Mouse (Mus musculus): Measurements from ENCODE around the gene 1110051M20Rik.

1110051M20Rik gene

GRCm38 (mm10) chr2:91306589-91306988 is 137.9 kb downstream of the 1110051M20Rik start:
- no peak for DNase-seq (ENCODE audit: low read depth, low spot score)

- no peak for DNase-seq (ENCODE audit: low read depth, low spot score)
These were observed 138.6 kb downstream of the 1110051M20Rik start for GRCm38 (mm10) chr2:91305926-91306325.

DNA sequence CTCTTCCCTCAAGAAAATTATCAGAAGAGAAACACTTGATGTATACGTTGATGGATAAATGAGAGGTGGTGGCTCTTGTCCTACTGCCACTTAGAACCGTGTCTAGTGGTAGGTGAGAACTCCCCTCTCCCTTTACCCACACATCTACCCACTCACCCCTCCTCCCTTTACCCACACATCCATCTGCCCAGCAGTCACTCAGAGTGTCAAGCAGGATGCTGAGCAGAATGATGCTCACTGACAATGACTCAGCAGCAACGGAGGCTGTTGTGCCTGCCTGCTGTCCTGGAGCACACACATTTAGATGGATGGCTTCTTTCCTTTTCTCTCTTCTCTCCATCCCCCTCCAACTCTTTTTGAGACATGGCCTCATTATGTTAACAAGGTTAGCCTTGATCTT is 141.7 kb downstream of the 1110051M20Rik start:
- DNase-seq (ENCODE audit: low read depth, low spot score), result no peak

- DNase-seq (ENCODE audit: low read depth, low spot score), result no peak
These were observed 142.7 kb downstream of the 1110051M20Rik start for GRCm38 (mm10) chr2:91301836-91302235.

GRCm38 (mm10) chr2:91300784-91301183 is 143.7 kb downstream of the 1110051M20Rik start:
- no peak for DNase-seq (ENCODE audit: low read depth, low spot score)

DNA sequence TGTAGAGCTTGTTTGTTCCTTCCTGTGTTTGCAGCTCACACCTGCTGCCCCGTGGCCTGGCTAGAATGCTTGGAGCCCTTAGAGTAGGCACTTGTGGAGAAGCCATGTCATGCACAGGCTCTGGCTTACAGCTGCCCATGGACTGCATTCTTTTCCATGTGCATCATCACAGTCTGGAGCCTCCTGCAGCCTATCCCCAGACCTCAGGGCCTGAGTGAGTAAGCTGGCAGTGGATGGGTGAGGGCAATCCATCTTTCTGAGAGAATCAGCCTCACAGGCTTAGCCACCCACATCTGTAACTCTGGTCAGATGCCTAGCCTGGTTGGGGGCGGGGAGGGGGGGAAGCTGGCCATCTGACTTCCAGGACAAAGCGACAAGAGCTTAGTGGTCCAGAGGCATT is 145.3 kb downstream of the 1110051M20Rik start:
- DNase-seq (ENCODE audit: low read depth, low spot score), result no peak

- DNase-seq (ENCODE audit: low read depth, low spot score), result no peak
These were observed 148.6 kb downstream of the 1110051M20Rik start for GRCm38 (mm10) chr2:91295895-91296294.

- DNase-seq (ENCODE audit: low read depth, low spot score), result no peak
These were observed 150.3 kb downstream of the 1110051M20Rik start for GRCm38 (mm10) chr2:91294226-91294625.

DNA sequence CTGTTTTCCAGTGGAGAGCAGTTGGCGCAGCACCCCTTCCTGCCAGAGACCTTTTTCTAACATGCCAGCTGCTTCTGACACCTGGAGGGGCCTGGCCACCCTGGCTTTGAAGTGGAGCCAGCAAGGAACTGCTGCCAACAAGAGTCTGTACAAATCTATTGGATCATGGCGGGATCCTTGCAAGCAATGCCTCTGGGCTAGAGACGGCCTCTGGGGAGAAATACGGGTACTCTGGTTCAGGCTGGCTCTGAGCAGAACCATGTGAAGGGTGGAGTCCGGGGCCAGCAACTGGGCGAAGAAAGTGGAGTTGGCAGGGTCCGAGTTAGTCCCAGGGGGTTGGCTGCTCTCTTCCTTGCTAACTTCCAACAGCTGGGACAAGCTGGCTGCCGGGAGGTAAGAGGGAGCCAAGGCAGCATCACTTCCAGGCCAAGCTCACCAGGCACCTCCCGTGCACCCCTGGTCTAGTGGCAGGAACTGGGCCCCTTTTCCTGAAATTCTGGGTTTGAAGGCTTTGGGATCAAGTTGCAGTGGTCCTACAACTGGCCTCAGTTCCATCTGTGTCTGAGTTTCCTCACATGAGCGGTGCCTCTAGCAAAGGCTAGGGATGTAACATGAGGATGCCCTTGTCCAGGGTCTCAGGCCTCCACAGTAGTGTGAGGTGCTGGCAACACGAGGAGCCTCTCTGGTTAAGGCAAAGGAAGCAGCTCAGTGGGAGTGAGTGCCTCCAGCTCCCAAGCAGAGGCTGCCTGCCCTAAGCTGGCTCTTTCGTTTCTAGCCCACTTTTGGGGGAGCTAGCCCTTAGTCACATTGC is 153.1 kb downstream of the 1110051M20Rik start:
- DNase-seq (ENCODE audit: low read depth, low spot score), result no peak

GRCm38 (mm10) chr2:91287563-91287962 is 156.9 kb downstream of the 1110051M20Rik start:
- DNase-seq (ENCODE audit: low read depth, low spot score), result no peak

GRCm38 (mm10) chr2:91285885-91286505 is 158.5 kb downstream of the 1110051M20Rik start:
- DNase-seq (ENCODE audit: low read depth, low spot score), result no peak

DNA sequence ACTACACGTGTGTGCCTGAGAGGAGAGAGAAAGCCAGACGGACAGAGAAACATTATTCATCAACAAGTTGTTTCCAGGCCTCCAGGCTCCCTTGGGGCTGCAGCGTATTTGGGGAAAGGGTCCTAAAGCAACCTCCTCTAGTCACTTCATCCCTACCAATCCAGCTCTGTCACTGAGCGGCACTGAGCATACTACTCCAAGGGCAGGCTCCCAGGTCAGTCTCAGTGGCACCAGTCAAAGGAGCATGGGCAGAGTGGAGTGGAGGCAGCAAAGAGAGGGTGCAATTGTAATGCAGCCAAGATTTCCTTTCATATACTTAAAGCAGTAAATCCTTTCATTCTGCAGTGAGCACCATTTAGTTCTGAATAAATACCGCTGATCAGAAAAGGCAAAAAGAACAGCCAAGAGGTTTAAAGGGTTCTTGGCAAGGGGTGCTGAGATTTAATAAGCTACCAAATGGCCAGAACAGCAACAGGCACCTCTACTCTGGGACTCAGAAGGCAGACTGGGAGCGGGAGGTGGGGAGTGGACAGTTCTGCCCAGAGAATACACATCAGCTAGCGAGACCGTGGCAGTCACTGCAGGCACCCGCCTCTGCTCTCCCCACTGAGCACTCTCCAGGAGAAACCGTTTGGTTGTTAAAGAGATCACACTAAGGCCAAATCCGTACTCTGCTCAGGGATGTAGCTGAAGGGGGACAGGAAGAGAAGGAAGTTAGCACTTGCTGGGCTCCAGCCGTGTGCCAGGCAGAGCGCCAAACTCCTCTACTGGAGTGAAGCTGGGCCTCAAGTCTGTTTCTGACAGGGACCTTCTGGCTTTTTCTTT is 159.9 kb downstream of the 1110051M20Rik start:
- DNase-seq (ENCODE audit: low read depth, low spot score), result no peak

GRCm38 (mm10) chr2:91283972-91284371 is 160.5 kb downstream of the 1110051M20Rik start:
- DNase-seq (ENCODE audit: low read depth, low spot score), result no peak

DNA sequence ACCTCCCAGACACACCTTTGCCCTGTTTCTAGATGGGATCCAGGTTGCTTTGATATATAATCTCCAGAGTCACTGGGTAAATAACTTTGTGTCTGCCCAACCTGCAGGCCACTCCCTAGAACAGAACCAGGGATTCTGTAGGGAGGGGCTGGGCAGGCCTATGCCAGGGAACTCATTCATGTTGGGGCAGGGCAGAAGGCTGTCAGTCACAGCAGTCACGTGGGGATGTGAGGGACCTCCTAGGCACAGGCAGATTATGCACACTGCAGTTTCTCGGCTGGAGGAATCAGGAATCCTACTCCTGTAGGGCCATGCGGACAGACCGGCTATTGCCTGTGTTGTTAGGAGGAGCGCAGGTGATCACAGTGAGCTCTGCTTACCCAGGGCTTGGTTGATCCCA is 163.1 kb downstream of the 1110051M20Rik start:
- DNase-seq (ENCODE audit: low read depth, low spot score), result no peak

GRCm38 (mm10) chr2:91279372-91279755 is 165.1 kb downstream of the 1110051M20Rik start:
- DNase-seq (ENCODE audit: low read depth, low spot score), result no peak

DNA sequence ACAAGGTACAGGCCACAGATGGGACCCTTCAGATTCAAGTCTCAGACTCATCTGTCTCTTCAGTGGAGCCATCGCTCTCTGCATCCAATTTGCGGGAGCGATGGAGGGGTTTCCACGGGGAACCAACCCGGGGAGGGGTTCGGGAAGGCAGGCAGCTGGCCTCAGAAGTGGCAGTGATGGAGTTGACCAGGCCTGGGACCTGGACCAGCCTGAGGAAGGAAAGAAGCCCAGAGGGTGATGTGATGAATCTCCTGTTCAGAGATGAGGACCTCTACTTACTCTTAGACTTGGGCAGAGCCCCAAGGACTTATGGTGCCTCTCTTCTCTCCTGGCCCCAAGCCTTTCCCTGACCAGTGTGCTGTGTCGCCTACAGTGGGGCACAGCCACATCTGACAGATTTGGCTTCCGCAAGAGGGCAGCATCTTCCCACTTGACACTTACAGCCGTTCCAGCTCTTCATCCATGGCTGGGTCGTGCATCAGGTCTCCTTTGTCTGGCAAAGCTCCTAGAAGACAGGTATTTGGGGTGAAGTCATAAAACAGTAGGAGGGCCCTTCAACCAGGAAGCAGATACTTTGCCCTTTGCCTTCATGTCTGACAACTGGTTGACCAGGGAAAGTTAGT is 165.6 kb downstream of the 1110051M20Rik start:
- no peak for DNase-seq (ENCODE audit: low read depth, low spot score)

GRCm38 (mm10) chr2:91269687-91270133 is 174.8 kb downstream of the 1110051M20Rik start:
- DNase-seq (ENCODE audit: low read depth, low spot score), result no peak

- DNase-seq (ENCODE audit: low read depth, low spot score), result no peak
These were observed 175.8 kb downstream of the 1110051M20Rik start for GRCm38 (mm10) chr2:91268706-91269105.

DNA sequence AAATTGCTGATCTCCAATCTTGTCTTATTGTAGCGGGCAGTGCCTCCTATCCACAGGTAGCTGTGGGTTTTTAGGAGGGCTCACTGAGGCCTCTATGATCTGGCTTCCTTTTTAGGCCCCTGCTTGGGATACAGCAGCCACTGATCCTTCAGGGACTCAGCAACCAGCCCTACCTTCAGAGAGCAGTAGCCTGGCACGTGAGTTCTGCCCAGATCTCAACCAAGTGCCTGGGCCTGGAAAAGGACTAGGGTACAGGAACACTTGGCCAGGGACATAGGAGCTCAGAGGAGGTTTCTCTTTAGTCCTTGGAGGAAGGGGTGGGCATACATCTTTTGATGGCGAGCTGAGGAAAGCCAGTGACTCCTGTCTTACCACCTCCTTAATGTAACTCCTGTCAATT is 176.5 kb downstream of the 1110051M20Rik start:
- DNase-seq (ENCODE audit: low read depth, low spot score), result no peak

- DNase-seq (ENCODE audit: low read depth, low spot score), result peak; percentile 91
These were observed 179.5 kb downstream of the 1110051M20Rik start, which contains the start of gene Arfgap2 for GRCm38 (mm10) chr2:91264711-91265681. Arfgap2 (plus strand) TSS chr2:91264974.

All from c-Kit-negative CD71-positive TER-119-positive erythroid progenitor cells, embryonic 14.5 days (primary cell).